Mouse (Mus musculus): Measurements from ENCODE around the gene Fbxl17. TPM values are rescaled to one million over a fixed set of nuclear protein-coding genes. Genes with fewer than 3 reads are reported as not detected.
A peak's percentile ranks its signal among the peaks of the same experiment; 100 is the strongest.

The Fbxl17 gene
- total RNA-seq, 2 experiments from 2014 or later: 26.8 to 27.0 TPM

GRCm38 (mm10) chr17:63403801-63404415 lies 95.9 kb downstream of the Fbxl17 start:
- DNase-seq: no peak

DNA sequence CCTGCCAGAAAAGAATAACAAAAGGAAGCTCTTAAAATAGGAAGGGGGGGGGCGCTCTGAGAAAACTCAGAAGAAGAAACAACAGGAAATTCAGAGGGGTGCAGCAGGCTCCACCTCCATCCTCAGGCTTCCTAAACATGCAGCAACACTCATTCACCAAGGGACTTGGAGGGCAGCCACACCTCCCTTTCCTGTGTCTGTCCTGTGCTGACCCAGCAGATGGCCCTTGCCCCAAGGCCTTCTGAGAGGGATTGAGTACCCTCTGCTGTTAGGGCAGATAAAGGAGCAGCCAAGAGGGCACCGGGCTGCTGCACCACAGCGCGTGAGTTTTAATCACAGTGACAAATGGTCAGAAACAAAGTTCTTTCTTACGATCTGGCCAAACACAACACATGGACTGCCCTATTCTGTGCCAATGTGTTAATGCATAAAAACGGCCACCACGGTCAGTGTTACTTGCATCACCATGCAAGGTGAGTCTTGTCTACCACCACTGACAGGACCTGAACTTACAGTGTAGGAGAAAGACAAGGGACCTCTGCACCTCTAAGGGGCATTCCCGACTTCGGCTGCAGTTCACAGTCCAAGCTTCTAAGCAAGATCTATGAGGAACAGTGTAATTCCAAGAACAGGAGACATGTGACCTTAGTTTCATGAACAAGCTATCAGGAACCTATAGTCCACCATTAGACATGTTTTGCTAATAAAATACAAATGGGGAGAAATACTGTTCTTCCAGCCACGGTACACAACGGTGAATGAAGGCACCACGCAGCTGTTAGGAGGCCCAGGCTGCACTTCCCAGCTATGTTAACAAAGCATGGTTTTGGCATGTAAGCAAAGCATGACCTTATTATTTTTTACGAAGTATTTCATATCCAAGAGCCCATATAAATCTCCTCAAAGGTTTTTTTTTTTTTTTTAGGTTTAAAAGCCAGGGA lies 96.8 kb downstream of the Fbxl17 start:
- DNase-seq: peak; percentile 51 to 58

DNA sequence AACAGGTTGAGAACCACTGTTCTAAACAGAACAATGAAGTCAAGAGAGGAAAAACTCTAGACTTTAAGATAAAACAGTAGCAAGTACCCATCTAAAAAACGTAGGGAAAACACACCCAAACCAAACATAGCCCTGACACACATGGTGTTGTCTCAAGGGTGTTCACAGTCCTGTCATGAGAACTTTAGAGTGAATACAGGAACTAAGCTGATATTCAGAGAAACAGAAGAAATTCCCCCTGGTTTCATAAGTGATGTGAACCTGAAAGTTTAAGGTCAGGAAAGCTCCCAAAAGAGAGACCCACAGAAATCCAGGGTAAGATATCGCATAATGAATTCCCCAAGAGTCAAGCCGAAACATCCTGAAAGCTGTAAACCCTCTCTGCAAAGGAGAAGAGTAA lies 97.6 kb downstream of the Fbxl17 start:
- DNase-seq: no peak

GRCm38 (mm10) chr17:63400640-63401039 lies 99.2 kb downstream of the Fbxl17 start:
- no peak for DNase-seq

- no peak for DNase-seq
These were observed 100.0 kb downstream of the Fbxl17 start for GRCm38 (mm10) chr17:63399816-63400215.

- no peak for DNase-seq
These were observed 108.3 kb downstream of the Fbxl17 start for GRCm38 (mm10) chr17:63391506-63391905.

- DNase-seq: no peak
These were observed 108.9 kb downstream of the Fbxl17 start for GRCm38 (mm10) chr17:63390951-63391350.

GRCm38 (mm10) chr17:63370977-63371376 lies 128.8 kb downstream of the Fbxl17 start:
- no peak for DNase-seq

- DNase-seq: peak in 1 of 2 experiments; percentile 18
These were observed 130.0 kb downstream of the Fbxl17 start for GRCm38 (mm10) chr17:63369631-63370310.

DNA sequence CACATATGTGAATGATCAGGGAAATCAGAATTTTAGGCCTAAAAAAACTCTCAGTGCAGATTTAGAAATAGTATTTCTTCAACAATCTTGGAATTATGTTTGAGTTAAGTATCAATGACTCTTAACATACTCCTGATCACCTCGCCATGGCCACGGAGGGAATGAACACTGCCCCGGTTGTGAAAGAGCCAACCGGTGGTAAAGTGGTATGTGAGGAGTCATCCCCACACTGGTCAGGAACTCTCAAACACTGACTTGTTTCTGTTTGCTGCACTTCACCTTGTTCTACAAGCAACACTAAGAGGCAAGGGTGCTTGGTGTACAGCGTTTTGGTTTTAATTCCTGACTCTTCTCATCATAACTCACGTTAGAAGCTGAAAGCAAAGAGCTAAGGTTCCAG lies 132.3 kb downstream of the Fbxl17 start:
- DNase-seq: no peak

DNA sequence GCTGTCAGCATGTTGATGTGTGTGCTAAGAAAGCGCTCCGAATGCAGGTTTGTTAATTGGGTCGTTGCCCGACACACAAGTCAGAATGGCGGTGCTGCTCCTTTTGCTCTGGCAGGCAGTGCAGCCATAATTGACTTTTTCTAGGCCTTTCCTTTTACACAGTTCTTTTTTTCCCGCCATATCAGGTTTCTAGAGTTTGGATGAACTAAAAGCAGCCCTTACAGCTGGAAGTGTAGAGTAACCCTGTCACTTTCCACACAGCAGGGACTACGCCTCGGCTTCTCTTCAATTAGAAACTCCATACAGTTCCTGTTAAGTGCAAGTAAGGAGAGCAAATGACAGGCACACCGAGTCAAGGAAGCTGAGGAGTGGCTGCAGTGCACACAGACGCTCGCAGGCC lies 133.8 kb downstream of the Fbxl17 start:
- no peak for DNase-seq

DNA sequence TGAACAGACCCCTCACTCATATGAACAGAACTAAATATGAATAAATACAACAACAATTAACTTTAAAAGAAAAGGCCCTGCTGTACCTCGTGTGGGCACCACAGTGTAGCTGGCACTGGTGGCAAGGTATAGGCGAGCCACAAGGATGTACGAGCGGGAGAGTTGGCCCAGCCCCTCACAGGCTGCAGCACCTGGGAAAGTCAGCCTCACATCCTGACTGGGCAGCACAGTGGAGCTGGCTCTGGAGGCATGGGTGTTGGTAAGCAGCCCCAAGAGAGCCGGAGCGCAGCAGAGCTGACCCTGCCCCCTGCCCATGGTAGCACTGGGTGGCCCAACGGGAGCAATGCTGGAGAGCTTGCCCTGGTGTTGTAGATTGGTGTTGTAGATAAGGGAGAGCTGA lies 135.2 kb downstream of the Fbxl17 start:
- DNase-seq: no peak

DNA sequence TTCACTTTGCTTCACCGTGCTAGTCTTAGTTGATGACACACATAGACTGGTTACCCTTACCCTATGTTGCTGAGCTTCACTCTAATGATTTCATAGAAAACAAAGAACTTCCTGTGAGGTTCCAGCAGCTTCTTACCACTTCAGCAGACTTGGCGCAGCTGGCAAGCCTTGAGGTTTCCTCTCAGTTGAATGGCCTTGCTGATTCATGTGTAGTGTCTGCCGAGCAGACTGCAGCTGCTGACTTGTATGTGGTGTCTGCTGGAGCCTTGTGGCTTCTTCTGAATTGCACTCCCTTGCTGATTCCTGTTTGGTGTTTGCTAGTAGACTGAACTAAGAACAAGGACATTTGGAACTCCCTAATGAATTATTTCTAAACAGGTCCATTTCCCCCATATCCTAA lies 137.6 kb downstream of the Fbxl17 start:
- DNase-seq: no peak

DNA sequence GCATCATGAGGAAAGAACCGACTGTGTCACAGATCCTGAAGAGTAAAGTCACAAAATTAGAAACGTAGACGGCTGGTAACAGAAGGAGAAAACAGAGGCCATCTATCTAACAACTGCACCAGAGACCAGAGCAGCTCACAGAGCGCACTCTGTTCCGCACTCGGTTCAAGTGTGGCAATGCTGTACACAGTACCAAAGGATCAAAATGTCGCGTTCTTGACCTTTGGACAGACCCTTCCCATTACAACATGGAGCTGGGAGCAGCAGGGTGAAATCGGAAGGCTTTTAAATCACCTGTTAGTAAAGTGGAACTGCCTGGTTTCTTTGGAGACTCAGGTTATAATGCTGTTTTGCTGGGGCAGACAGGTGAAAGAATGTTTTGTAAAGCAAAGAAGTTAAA lies 138.1 kb downstream of the Fbxl17 start:
- no peak for DNase-seq

GRCm38 (mm10) chr17:63358837-63359236 lies 141.0 kb downstream of the Fbxl17 start:
- no peak for DNase-seq

DNA sequence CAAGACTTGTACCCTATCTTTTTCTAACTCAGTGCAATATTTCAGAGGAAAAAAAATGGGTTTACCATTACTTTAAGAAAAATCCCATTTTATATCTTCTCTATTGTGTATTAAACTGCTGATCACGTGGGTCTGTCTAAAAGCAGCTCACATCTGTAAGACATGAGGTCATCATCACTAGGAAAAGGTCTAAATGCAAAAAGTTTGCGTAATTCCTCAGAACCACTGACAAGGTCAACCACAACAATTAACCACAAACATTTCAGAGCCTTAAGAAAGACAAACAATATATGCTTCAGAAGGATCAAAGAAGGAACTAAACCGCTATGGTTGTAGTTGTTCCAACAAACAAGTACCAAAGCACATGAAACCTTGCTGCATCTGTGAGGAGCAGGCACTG lies 143.6 kb downstream of the Fbxl17 start:
- DNase-seq: no peak

DNA sequence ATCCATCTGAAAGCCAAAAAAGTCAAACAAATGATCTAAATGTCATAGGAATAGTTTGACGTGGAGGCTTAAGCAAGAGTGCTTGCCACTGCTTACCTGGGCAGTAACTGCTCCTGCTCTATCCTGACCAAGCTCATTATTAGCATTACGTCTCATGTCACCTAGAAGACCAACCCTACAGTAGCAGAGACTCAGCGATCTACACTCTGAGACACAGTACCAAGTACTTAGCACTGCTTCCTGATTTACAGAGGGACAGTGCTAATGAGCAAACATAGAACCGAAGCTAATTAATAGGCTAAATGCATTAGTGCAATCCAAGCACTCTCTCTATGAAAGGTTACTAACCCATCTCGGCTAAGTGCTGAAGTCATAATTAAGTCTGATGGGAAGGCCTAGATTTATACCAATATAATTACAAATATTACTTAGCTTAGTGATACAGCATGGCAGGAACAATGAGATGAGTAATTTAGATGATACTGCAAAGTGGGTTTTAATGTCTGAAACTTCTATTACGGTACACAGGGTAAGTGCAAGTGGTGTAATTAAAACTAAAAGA lies 147.1 kb downstream of the Fbxl17 start:
- DNase-seq: no peak

DNA sequence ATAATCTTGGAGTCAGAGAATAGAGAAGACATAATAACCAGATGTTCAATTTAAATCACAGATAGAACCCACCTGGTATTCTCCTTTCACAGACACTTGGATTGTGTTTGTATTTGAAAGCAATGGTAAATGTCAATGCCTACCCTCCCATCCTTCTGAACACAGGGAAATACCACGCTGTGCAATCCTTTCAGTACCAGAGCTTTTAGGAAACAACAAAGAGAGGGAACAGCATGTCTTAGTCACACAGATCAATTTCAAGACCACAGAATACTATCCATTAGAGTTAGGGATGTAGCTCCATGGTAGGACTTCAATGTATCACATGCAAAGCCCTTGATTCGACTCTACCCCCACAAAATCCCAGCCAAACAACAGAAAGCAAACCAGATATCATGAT lies 148.1 kb downstream of the Fbxl17 start:
- no peak for DNase-seq

DNA sequence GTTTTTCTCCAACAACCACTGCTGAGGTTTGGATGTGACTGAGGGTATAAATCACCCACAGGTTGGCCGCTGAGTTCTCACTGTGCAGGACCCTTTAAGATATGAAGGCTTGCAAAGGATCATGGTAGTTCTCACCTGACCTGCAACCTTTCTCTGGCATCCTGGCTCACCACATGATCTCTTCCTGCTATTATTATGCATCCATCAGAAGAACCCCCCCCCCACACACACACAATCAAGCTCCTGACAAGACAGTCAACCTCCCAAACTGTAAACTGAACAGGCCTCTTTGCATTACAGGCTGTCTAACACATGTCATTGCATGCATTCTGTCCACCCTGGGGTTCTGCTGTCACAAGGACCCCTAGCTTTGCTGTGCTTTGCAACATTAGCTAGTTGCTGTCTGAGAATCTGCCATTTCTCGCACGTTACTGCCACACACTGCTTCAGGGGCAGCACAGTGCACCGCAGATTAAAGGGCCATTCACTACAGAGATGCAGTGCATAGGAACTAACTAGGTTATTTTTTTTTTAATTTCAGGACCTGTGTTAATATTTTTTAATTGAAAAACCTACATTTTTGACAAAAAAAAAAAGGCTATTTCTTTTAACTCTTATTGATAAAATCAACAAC lies 148.8 kb downstream of the Fbxl17 start:
- DNase-seq: no peak

DNA sequence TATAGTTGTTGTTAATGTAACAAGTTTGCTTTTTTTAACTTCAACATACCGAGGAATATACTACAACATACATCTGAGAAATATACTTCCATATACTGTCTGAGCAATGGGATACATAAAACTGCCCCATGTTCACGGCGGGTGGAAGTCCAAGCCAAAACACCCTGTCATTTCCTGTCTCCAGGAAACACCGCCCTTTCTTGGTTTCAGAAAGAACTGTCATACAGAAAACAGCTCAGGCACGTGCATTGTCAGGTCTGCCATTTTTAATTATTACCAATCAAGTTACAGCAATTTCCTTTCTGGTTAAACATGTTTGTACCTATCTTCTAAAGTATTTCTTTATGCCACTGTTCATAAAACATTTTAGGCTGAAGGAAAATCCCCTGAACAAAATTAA lies 155.7 kb downstream of the Fbxl17 start:
- DNase-seq: peak in 1 of 2 experiments; percentile 14

GRCm38 (mm10) chr17:63343076-63343475 lies 156.7 kb downstream of the Fbxl17 start:
- no peak for DNase-seq

DNA sequence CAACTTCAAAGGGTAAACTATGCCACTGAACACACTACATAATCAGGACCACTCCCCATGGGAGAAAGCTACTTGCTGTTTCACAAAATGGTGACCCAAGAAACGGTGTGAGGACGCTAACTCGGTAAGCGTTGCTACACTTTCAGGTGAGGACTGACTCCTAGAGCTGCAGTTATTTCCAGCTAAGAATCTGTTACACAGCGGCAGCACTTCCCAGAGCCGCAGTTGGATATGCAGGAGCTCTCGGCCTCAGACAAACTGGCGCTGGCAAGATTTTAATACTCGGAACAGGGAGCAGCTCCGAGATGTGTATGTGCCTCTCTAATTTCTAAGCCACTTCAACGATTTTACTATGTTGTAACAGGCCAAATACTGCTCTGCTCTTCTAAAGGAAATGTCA lies 157.4 kb downstream of the Fbxl17 start:
- no peak for DNase-seq
